Mouse (Mus musculus) kidney, embryonic 15.5 days (tissue): ENCODE data around the gene H60b. TPM values are rescaled to one million over a fixed set of nuclear protein-coding genes. Genes with fewer than 3 reads are reported as not detected.
"Not testable (repeated sequence)": the region's sequence is repeated elsewhere in the genome, so short reads cannot be mapped to it uniquely, and the experiment has no call there.

Experiments used
- ATAC-seq: fragments of 200-750 bp; cut with Nextera tagmentation; replicated peaks from 2 replicates; pipeline ENCODE4 v1.8.0; 2017; ENCODE audit warnings: moderate TSS enrichment; ENCODE audit not compliant: low FRiP score
- H3K27ac ChIP-seq: fragments of 300-500 bp; sonication (generic); 2 replicates; pipeline ENCODE4 v1.5.1; 2015; ENCODE audit warnings: mild to moderate bottlenecking, inconsistent platforms
- H3K27me3 ChIP-seq: fragments of 300-500 bp; sonication (generic); 2 replicates; pipeline ENCODE4 v1.6.1; 2015; ENCODE audit warnings: inconsistent platforms
- H3K36me3 ChIP-seq: fragments of 300-500 bp; sonication (generic); 2 replicates; pipeline ENCODE4 v1.6.1; 2015; ENCODE audit warnings: inconsistent platforms
- H3K4me1 ChIP-seq: fragments of 300-500 bp; sonication (generic); 2 replicates; pipeline ENCODE4 v1.6.1; 2015; ENCODE audit warnings: inconsistent platforms
- H3K4me2 ChIP-seq: fragments of 300-500 bp; sonication (generic); 2 replicates; pipeline ENCODE4 v1.6.1; 2015; ENCODE audit warnings: moderate library complexity, mild to moderate bottlenecking, inconsistent platforms
- H3K4me3 ChIP-seq: fragments of 300-500 bp; sonication (generic); replicated peaks from 2 replicates; pipeline ENCODE4 v1.5.1; 2015; ENCODE audit warnings: mild to moderate bottlenecking, inconsistent platforms
- H3K9ac ChIP-seq: fragments of 300-500 bp; sonication (generic); 2 replicates; pipeline ENCODE4 v1.6.1; 2015; ENCODE audit warnings: mild to moderate bottlenecking, inconsistent platforms
- H3K9me3 ChIP-seq: fragments of 300-500 bp; sonication (generic); replicated peaks from 2 replicates; pipeline ENCODE4 v1.6.1; 2016; ENCODE audit warnings: inconsistent platforms
- WGBS: fragments of 180-500 bp; shearing (Covaris S2); methylation state at CpG from one replicate; pipeline ENCODE4 v1.1.7; 2015; ENCODE audit warnings: mixed read lengths; 5-methylcytosine and 5-hydroxymethylcytosine counted together
- polyA plus RNA-seq: library from polyadenylated mRNA; unstranded; fragments of >200 nt; fragmentation: Nextera tagmentation; extraction: Ambion mirVana; gene quantifications from 2 replicates; pipeline ENCODE4 v1.2.1, GENCODE M21; 2015

H60b gene
- polyA plus RNA-seq, 1 experiment from 2014 or later, result 1.2 TPM

GRCm38 (mm10) chr10:22270879-22271786, 112.7 kb downstream of the H60b start:
- not testable (repeated sequence) for H3K27me3 ChIP-seq, H3K9ac ChIP-seq, H3K36me3 ChIP-seq, H3K9me3 ChIP-seq, H3K27ac ChIP-seq, H3K4me2 ChIP-seq, H3K4me3 ChIP-seq
- ATAC-seq, result peak; percentile 46; the same call in 1 of the 2 replicates
- H3K4me1 ChIP-seq, result peaks cover 14% of the 10 kb centered on the region
- WGBS, result 35% methylated on average over 8 of the region's 8 CpGs

- H3K27me3 ChIP-seq, H3K27ac ChIP-seq, H3K36me3 ChIP-seq, H3K9me3 ChIP-seq: not testable (repeated sequence)
- ATAC-seq, result peak; percentile 68; the same call in 1 of the 2 replicates
- 1% methylated on average over 37 of the region's 37 CpGs for WGBS
- Histone ChIP-seq H3K4me3 (peak overlapping the region; percentile 54), H3K9ac (peak overlapping the region; percentile 45; the same call in 1 of the 2 replicates), H3K4me2 (peak overlapping the region; percentile 94), H3K4me1 (peaks cover 14% of the 10 kb centered on the region)
Measured at GRCm38 (mm10) chr10:22272914-22273683, 114.7 kb downstream of the H60b start.

DNA sequence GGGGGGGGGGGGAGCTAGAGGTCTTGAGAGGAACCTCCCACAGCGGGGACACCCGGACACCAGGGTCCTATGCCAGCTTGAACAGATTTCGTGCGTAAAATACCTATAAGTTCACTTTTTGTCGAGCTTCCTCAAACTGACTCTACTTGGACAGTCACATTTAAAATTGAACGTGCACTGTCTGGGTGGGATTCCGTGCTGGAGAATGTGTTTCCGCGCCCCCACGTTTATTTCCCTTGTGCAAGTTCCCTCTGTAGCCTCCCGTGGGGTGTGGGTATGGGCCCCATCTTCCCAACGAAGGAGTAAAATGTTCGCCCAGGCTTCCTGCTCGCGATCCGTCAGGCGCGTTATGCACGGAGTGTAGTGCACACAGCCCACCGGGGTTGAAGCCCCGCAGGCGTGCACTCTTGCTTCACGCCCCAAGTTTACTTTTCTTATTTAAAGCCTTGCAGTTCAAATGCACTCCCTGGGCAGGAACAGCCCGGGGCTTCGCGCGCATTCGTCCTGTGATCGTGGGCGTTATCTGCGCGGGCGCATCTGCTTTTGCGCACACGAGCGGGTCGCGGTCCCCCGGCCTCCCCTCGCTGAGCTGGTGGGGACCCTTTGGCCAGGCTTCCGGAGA, 115.4 kb downstream of the H60b start:
- peak overlapping the region; percentile 94 for H3K4me2 ChIP-seq
- no peak for ATAC-seq
- peak overlapping the region; percentile 54 for H3K4me3 ChIP-seq
- H3K27me3 ChIP-seq, result 0 out of 2 replicates have a peak, but pooled peaks cover 9% of the 10 kb centered on the region
- under 1% methylated on average over 40 of the region's 41 CpGs for whole genome bisulfite sequencing
- no peaks in the 10 kb centered on the region for H3K9me3 ChIP-seq
- peaks cover 14% of the 10 kb centered on the region for H3K4me1 ChIP-seq
- no peaks in the 10 kb centered on the region for H3K36me3 ChIP-seq
- H3K9ac ChIP-seq, result peak overlapping the region; percentile 45
- H3K27ac ChIP-seq, result no peak overlapping the region

DNA sequence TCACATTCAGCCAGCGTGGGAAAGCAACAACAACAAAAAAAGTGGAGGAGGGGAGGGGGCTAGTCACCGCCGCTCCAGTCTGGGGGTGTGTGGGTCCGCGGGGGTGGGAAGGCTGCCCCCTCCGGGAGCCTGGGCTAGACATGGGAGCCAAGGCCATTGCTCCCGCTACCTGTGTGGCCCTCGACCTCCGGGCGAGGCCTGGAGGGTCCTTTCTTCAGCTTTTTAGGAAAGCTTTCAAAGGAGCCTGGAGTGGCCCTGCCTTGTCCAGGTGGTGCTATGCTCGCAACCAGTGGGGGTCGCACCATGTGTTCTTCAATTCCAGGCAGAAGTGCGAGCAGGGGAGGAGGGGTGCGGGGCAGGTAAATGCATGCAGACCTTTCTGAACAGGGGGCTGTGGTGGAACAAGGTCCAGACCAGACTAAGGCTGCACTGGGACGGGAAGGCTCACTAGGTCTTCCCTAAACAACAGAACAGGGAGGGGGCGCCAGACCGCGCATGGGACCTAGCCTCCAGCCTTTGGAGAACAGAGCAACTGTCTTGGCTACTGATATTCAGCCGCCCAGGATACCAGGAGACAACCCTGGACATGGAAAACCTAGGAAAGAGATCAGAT, 116.2 kb downstream of the H60b start:
- H3K4me3 ChIP-seq, result peak overlapping the region; percentile 54
- H3K9ac ChIP-seq, result no peak overlapping the region
- H3K27me3 ChIP-seq, result 0 out of 2 replicates have a peak, but pooled peaks cover 9% of the 10 kb centered on the region
- H3K4me1 ChIP-seq, result peaks cover 14% of the 10 kb centered on the region
- H3K27ac ChIP-seq, result no peak overlapping the region
- no peaks in the 10 kb centered on the region for H3K36me3 ChIP-seq
- peak; percentile 73 for ATAC-seq
- 8% methylated on average over 16 of the region's 19 CpGs for WGBS
- no peaks in the 10 kb centered on the region for H3K9me3 ChIP-seq
- peak overlapping the region; percentile 94 for H3K4me2 ChIP-seq

GRCm38 (mm10) chr10:22278468-22278867, 120.1 kb downstream of the H60b start:
- H3K4me1 ChIP-seq, result peaks cover 11% of the 10 kb centered on the region
- not testable (repeated sequence) for H3K27me3 ChIP-seq, ATAC-seq, H3K36me3 ChIP-seq, H3K9ac ChIP-seq, H3K9me3 ChIP-seq, H3K27ac ChIP-seq, H3K4me3 ChIP-seq, H3K4me2 ChIP-seq
- WGBS, result 89% methylated on average over 2 of the region's 2 CpGs

DNA sequence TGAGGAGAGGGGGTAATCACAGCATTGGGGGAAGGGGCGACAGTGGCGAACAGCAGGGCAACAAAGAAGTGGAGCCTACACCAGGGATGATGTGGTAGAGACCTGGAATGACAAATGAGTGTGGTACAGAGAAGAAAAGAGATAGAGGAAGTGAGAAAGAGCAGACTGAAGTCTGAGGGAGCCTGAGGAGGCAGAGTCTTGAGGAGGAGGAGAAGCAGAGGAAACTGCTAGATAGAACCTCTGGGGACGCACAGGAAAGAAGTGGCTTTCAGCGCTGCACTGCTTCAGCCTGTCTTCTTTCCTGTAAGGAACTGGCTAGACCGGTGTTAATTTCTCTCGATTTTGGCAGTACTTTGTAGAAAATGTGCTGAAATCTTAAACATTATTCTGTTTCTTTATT, 124.4 kb downstream of the H60b start:
- Histone ChIP-seq H3K9me3 (no peaks in the 10 kb centered on the region), H3K27ac (no peak overlapping the region), H3K4me1 (no peaks in the 10 kb centered on the region), H3K4me3 (no peak overlapping the region), H3K9ac (no peak overlapping the region), H3K27me3 (no peaks in the 10 kb centered on the region), H3K36me3 (no peaks in the 10 kb centered on the region), H3K4me2 (no peak overlapping the region)
- 41% methylated on average over 6 of the region's 6 CpGs for whole genome bisulfite sequencing
- no peak for ATAC-seq

DNA sequence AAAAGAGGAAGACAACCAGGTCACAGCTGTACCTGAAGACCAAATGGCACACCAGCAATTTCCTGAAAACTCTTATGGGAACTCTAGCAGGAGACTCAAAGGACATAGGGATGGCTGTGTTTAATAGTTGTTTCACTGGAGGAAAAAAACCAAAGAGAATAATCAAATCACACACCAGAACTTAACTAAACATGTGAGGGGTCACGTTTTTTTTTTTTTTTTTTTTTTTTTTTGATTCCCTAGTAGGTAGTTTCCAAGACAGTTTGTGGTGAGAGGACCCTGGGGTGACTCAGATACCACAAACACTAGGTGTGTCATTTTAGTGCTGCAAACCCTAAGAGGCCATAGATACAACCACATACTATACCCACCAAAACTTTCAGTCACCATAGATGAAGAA, 137.3 kb downstream of the H60b start:
- Histone ChIP-seq H3K36me3 (no peaks in the 10 kb centered on the region), H3K4me3 (no peak overlapping the region), H3K4me2 (no peak overlapping the region), H3K9ac (no peak overlapping the region), H3K27me3 (no peaks in the 10 kb centered on the region), H3K27ac (no peak overlapping the region), H3K9me3 (no peaks in the 10 kb centered on the region), H3K4me1 (0 out of 2 replicates have a peak, but pooled peaks cover 3% of the 10 kb centered on the region)
- ATAC-seq, result no peak
- 30% methylated on average over 1 of the region's 1 CpGs for WGBS

- no peak overlapping the region for H3K4me3 ChIP-seq
- WGBS, result 66% methylated on average over 5 of the region's 5 CpGs
- no peak overlapping the region for H3K9ac ChIP-seq
- no peak overlapping the region for H3K4me2 ChIP-seq
- H3K27me3 ChIP-seq, result no peaks in the 10 kb centered on the region
- no peaks in the 10 kb centered on the region for H3K9me3 ChIP-seq
- ATAC-seq, result no peak
- no peak overlapping the region for H3K27ac ChIP-seq
- H3K4me1 ChIP-seq, result 0 out of 2 replicates have a peak, but pooled peaks cover 3% of the 10 kb centered on the region
- H3K36me3 ChIP-seq, result no peaks in the 10 kb centered on the region
Measured at GRCm38 (mm10) chr10:22297033-22297762, 138.8 kb downstream of the H60b start.

- no peaks in the 10 kb centered on the region for H3K36me3 ChIP-seq
- ATAC-seq, result no peak
- 50% methylated on average over 8 of the region's 8 CpGs for WGBS
- no peak overlapping the region for H3K4me3 ChIP-seq
- H3K9me3 ChIP-seq, result no peaks in the 10 kb centered on the region
- H3K4me2 ChIP-seq, result no peak overlapping the region
- H3K27ac ChIP-seq, result no peak overlapping the region
- H3K27me3 ChIP-seq, result no peaks in the 10 kb centered on the region
- no peak overlapping the region for H3K9ac ChIP-seq
- 0 out of 2 replicates have a peak, but pooled peaks cover 3% of the 10 kb centered on the region for H3K4me1 ChIP-seq
Measured at GRCm38 (mm10) chr10:22297766-22298461, 139.5 kb downstream of the H60b start.

DNA sequence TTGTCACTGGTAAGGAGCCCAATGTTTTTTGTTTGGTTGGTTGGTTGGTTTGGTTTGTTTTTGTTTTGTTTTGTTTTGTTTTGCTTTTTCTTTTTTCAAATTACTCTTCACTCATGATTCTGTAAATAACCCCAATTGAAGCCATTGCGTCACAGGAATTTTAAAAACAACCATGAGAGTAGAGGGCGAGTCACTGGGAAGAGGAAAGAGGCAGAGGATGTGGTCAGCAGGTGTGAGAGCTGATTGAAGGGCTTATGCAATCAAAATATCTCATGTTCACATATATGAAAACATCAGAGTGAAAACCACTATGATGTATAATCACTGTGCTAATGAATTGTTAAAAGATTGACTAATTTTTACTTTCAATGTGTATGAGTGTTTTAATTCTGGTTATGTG, 140.9 kb downstream of the H60b start:
- Histone ChIP-seq H3K9ac (no peak overlapping the region), H3K36me3 (no peaks in the 10 kb centered on the region), H3K4me3 (no peak overlapping the region), H3K27ac (no peak overlapping the region), H3K4me1 (0 out of 2 replicates have a peak, but pooled peaks cover 3% of the 10 kb centered on the region), H3K4me2 (no peak overlapping the region), H3K9me3 (no peaks in the 10 kb centered on the region), H3K27me3 (no peaks in the 10 kb centered on the region)
- ATAC-seq, result no peak
- WGBS, result 78% methylated on average over 2 of the region's 2 CpGs
